In genomic region chr11:96352691-96353521, GRCm38 (mm10) we compare ENCODE assay signal across 8 mouse cellular contexts. TPM values are rescaled to one million over a fixed set of nuclear protein-coding genes. Genes with fewer than 3 reads are reported as not detected.
DNase-seq lines count a peak whose midpoint lies in the region; ATAC-seq and TF ChIP-seq lines count a peak whose summit lies in the region.

No protein-coding gene starts in this region.

- peaks cover 95% of the 10 kb centered on the region for H3K27me3 ChIP-seq in forebrain, embryonic 11.5 days (ENCODE audit: control insufficient read depth, insufficient read depth, low read length)
- peaks cover 94% of the 10 kb centered on the region for H3K27me3 ChIP-seq in forebrain, postnatal 0 days (ENCODE audit: insufficient read depth, low read length)
- peaks cover 93% of the 10 kb centered on the region for H3K27me3 ChIP-seq in heart, embryonic 14.5 days (ENCODE audit: control insufficient read depth, insufficient read depth, low read length)
- H3K27me3 ChIP-seq in kidney, embryonic 16.5 days (ENCODE audit: insufficient read depth, low read length): no peaks in the 10 kb centered on the region

- no peak for TF ChIP-seq CTCF in forebrain, postnatal 0 days (IDR thresholded peaks at IDR 0.05; ENCODE audit: low read depth)

- H3K9ac ChIP-seq in forebrain, embryonic 11.5 days (ENCODE audit: low read length): no peak overlapping the region
- H3K9ac ChIP-seq in forebrain, postnatal 0 days: no peak overlapping the region
- peak overlapping the region; percentile 72 for H3K9ac ChIP-seq in heart, embryonic 14.5 days (ENCODE audit: low read length)
- H3K9ac ChIP-seq in kidney, embryonic 16.5 days (replicated peaks; ENCODE audit: low read length): peak overlapping the region; percentile 99

- ATAC-seq in forebrain, embryonic 11.5 days (replicated peaks; ENCODE audit: low FRiP score): no peak
- ATAC-seq in forebrain, postnatal 0 days: no peak
- no peak for ATAC-seq in heart, embryonic 14.5 days (ENCODE audit: insufficient number of reproducible peaks, insufficient read depth, low FRiP score, low read depth)
- ATAC-seq in kidney, embryonic 16.5 days (ENCODE audit: low FRiP score, low TSS enrichment): 0 out of 2 replicates have a peak, but pooled peaks have one; percentile 8

- no peaks in the 10 kb centered on the region for H3K9me3 ChIP-seq in forebrain, embryonic 11.5 days (ENCODE audit: control insufficient read depth, low read length)
- no peaks in the 10 kb centered on the region for H3K9me3 ChIP-seq in forebrain, postnatal 0 days (ENCODE audit: low read length)
- H3K9me3 ChIP-seq in heart, embryonic 14.5 days (ENCODE audit: control insufficient read depth, low read length): no peaks in the 10 kb centered on the region
- H3K9me3 ChIP-seq in kidney, embryonic 16.5 days (ENCODE audit: low read length): no peaks in the 10 kb centered on the region

- DNase-seq in forebrain, embryonic 11.5 days (ENCODE audit: low spot score): peak; percentile 76
- no peak for DNase-seq in forebrain, postnatal 0 days
- peak; percentile 5 for DNase-seq in T-cell, adult 2 months (ENCODE audit: low spot score)
- DNase-seq in naive thymus-derived CD4-positive, alpha-beta T cell, adult 2 months (ENCODE audit: low read depth): peak; percentile 24
- no peak for DNase-seq in frontal cortex, adult 2 months (ENCODE audit: extremely low spot score in 1 of 2, low spot score in 1 of 2)
- no peak for DNase-seq in ovary, adult 18-20 months (ENCODE audit: low spot score)

- no peak overlapping the region for H3K27ac ChIP-seq in forebrain, embryonic 11.5 days (ENCODE audit: low read depth, low read length)
- no peak overlapping the region for H3K27ac ChIP-seq in forebrain, postnatal 0 days (ENCODE audit: low read depth, low read length)
- peak overlapping the region; percentile 3 to 65 for H3K27ac ChIP-seq in heart, embryonic 14.5 days (replicated peaks in 1 of 2; ENCODE audit: control insufficient read depth in 1 of 2, insufficient read depth in 1 of 2, low read depth in 2 of 2, low read length in 2 of 2)
- H3K27ac ChIP-seq in kidney, embryonic 16.5 days (ENCODE audit: low read length): peak overlapping the region; percentile 99

- H3K4me2 ChIP-seq in forebrain, embryonic 11.5 days (ENCODE audit: low read depth, low read length, severe bottlenecking): no peak overlapping the region
- H3K4me2 ChIP-seq in forebrain, postnatal 0 days (ENCODE audit: low read depth): no peak overlapping the region
- H3K4me2 ChIP-seq in heart, embryonic 14.5 days (ENCODE audit: low read length): peak overlapping the region; percentile 63
- peak overlapping the region; percentile 80 for H3K4me2 ChIP-seq in kidney, embryonic 16.5 days (replicated peaks; ENCODE audit: low read depth, low read length)

- WGBS in forebrain, embryonic 11.5 days: under 1% methylated on average over 75 of the region's 75 CpGs
- WGBS in forebrain, postnatal 0 days: under 1% methylated on average over 75 of the region's 75 CpGs
- WGBS in heart, embryonic 14.5 days: under 1% methylated on average over 71 of the region's 75 CpGs
- under 1% methylated on average over 74 of the region's 75 CpGs for WGBS in kidney, embryonic 16.5 days

- no peaks in the 10 kb centered on the region for H3K36me3 ChIP-seq in forebrain, embryonic 11.5 days (ENCODE audit: control insufficient read depth, insufficient read depth, low read length)
- H3K36me3 ChIP-seq in forebrain, postnatal 0 days (ENCODE audit: insufficient read depth): no peaks in the 10 kb centered on the region
- no peaks in the 10 kb centered on the region for H3K36me3 ChIP-seq in heart, embryonic 14.5 days (ENCODE audit: control insufficient read depth, insufficient read depth, low read length)
- 0 out of 2 replicates have a peak, but pooled peaks cover 5% of the 10 kb centered on the region for H3K36me3 ChIP-seq in kidney, embryonic 16.5 days (ENCODE audit: insufficient read depth, low read length)

- peaks cover 7% of the 10 kb centered on the region; the same call in 1 of the 2 replicates for H3K4me1 ChIP-seq in forebrain, embryonic 11.5 days (replicated peaks; ENCODE audit: control insufficient read depth, insufficient read depth, low read length)
- no peaks in the 10 kb centered on the region for H3K4me1 ChIP-seq in forebrain, postnatal 0 days (ENCODE audit: insufficient read depth)
- H3K4me1 ChIP-seq in heart, embryonic 14.5 days (ENCODE audit: control insufficient read depth in 2 of 2, insufficient read depth in 2 of 2, low read length in 2 of 2): peaks cover 0 to 3% of the 10 kb centered on the region in 2 experiments; a peak in 2 of 4 replicates
- H3K4me1 ChIP-seq in kidney, embryonic 16.5 days (ENCODE audit: insufficient read depth, low read length): peaks cover 45% of the 10 kb centered on the region

- 0 out of 2 replicates have a peak overlapping the region, but pooled peaks have one; percentile 7 for H3K4me3 ChIP-seq in forebrain, embryonic 11.5 days (ENCODE audit: low read depth, low read length)
- no peak overlapping the region for H3K4me3 ChIP-seq in forebrain, postnatal 0 days (ENCODE audit: low read depth, low read length)
- peak overlapping the region; percentile 30 to 40 for H3K4me3 ChIP-seq in heart, embryonic 14.5 days (ENCODE audit: control insufficient read depth in 1 of 2, insufficient read depth in 1 of 2, low read depth in 1 of 2, low read length in 2 of 2)
- peak overlapping the region; percentile 73 for H3K4me3 ChIP-seq in kidney, embryonic 16.5 days (ENCODE audit: low read length)

RNA-seq across cellular contexts. Expression of gene Hoxb2, which starts 2.6 kb away (rescaled TPM):
- polyA plus RNA-seq in forebrain, embryonic 11.5 days (2014; fragmentation: Nextera tagmentation; extraction: Ambion mirVana): 0.12 TPM in 1 of 2 replicates, not detected in the other
- total RNA-seq in forebrain, postnatal 0 days (2014; rRNA removed): not detected in 2 replicates
- not detected in 2 replicates for polyA plus RNA-seq in forebrain, postnatal 0 days (2015; fragmentation: Nextera tagmentation; extraction: Ambion mirVana)
- 2.0 and 2.9 TPM in 2 replicates for polyA plus RNA-seq in heart, embryonic 14.5 days (2014; fragmentation: Nextera tagmentation; extraction: Ambion mirVana)
- 34.4 and 36.1 TPM in 2 replicates for polyA plus RNA-seq in kidney, embryonic 16.5 days (2015; fragmentation: Nextera tagmentation; extraction: Ambion mirVana)
- polyA plus RNA-seq in frontal cortex, adult 2 months (2012; rRNA removed): 0.06 TPM in 1 of 2 replicates, not detected in the other

RNA-seq across cellular contexts. Expression of gene Hoxb1, which starts 12.6 kb away (rescaled TPM):
- polyA plus RNA-seq in forebrain, embryonic 11.5 days (2014; fragmentation: Nextera tagmentation; extraction: Ambion mirVana): not detected in 2 replicates
- not detected in 2 replicates for total RNA-seq in forebrain, postnatal 0 days (2014; rRNA removed)
- not detected in 2 replicates for polyA plus RNA-seq in forebrain, postnatal 0 days (2015; fragmentation: Nextera tagmentation; extraction: Ambion mirVana)
- polyA plus RNA-seq in heart, embryonic 14.5 days (2014; fragmentation: Nextera tagmentation; extraction: Ambion mirVana): 0.09 TPM in 1 of 2 replicates, not detected in the other
- 0.08 and 0.12 TPM in 2 replicates for polyA plus RNA-seq in kidney, embryonic 16.5 days (2015; fragmentation: Nextera tagmentation; extraction: Ambion mirVana)
- polyA plus RNA-seq in frontal cortex, adult 2 months (2012; rRNA removed): not detected in 2 replicates

RNA-seq across cellular contexts. Expression of gene Hoxb3, which starts 29.8 kb away (rescaled TPM):
- polyA plus RNA-seq in forebrain, embryonic 11.5 days (2014; fragmentation: Nextera tagmentation; extraction: Ambion mirVana): not detected in 2 replicates
- total RNA-seq in forebrain, postnatal 0 days (2014; rRNA removed): not detected in 2 replicates
- polyA plus RNA-seq in forebrain, postnatal 0 days (2015; fragmentation: Nextera tagmentation; extraction: Ambion mirVana): not detected in 2 replicates
- polyA plus RNA-seq in heart, embryonic 14.5 days (2014; fragmentation: Nextera tagmentation; extraction: Ambion mirVana): 0.31 and 0.43 TPM in 2 replicates
- 3.7 and 4.3 TPM in 2 replicates for polyA plus RNA-seq in kidney, embryonic 16.5 days (2015; fragmentation: Nextera tagmentation; extraction: Ambion mirVana)
- not detected in 2 replicates for polyA plus RNA-seq in frontal cortex, adult 2 months (2012; rRNA removed)

RNA-seq across cellular contexts. Expression of gene Hoxb4, which starts 34.8 kb away (rescaled TPM):
- polyA plus RNA-seq in forebrain, embryonic 11.5 days (2014; fragmentation: Nextera tagmentation; extraction: Ambion mirVana): not detected in 2 replicates
- total RNA-seq in forebrain, postnatal 0 days (2014; rRNA removed): not detected in 2 replicates
- polyA plus RNA-seq in forebrain, postnatal 0 days (2015; fragmentation: Nextera tagmentation; extraction: Ambion mirVana): not detected in 2 replicates
- 0.09 and 0.15 TPM in 2 replicates for polyA plus RNA-seq in heart, embryonic 14.5 days (2014; fragmentation: Nextera tagmentation; extraction: Ambion mirVana)
- 4.1 and 6.2 TPM in 2 replicates for polyA plus RNA-seq in kidney, embryonic 16.5 days (2015; fragmentation: Nextera tagmentation; extraction: Ambion mirVana)
- 0.04 TPM in 1 of 2 replicates, not detected in the other for polyA plus RNA-seq in frontal cortex, adult 2 months (2012; rRNA removed)

RNA-seq across cellular contexts. Expression of gene Hoxb5, which starts 49.8 kb away (rescaled TPM):
- 0.21 TPM in 1 of 2 replicates, not detected in the other for polyA plus RNA-seq in forebrain, embryonic 11.5 days (2014; fragmentation: Nextera tagmentation; extraction: Ambion mirVana)
- not detected in 2 replicates for total RNA-seq in forebrain, postnatal 0 days (2014; rRNA removed)
- polyA plus RNA-seq in forebrain, postnatal 0 days (2015; fragmentation: Nextera tagmentation; extraction: Ambion mirVana): not detected in 2 replicates
- 0.27 TPM in 1 of 2 replicates, not detected in the other for polyA plus RNA-seq in heart, embryonic 14.5 days (2014; fragmentation: Nextera tagmentation; extraction: Ambion mirVana)
- 19.2 and 24.3 TPM in 2 replicates for polyA plus RNA-seq in kidney, embryonic 16.5 days (2015; fragmentation: Nextera tagmentation; extraction: Ambion mirVana)
- polyA plus RNA-seq in frontal cortex, adult 2 months (2012; rRNA removed): 0.11 TPM in 1 of 2 replicates, not detected in the other

Comparison
In these comparisons a context has a peak if more than half of its experiments do, and no peak if none do; other contexts are left out.
1. DNase-seq: peak in forebrain, embryonic 11.5 days (single experiment), T-cell, adult 2 months (single experiment) and naive thymus-derived CD4-positive, alpha-beta T cell, adult 2 months (single experiment); none in forebrain, postnatal 0 days (single experiment), frontal cortex, adult 2 months (0 of 2) and ovary, adult 18-20 months (single experiment).
2. H3K27ac ChIP-seq: peak in heart, embryonic 14.5 days (2 of 2) and kidney, embryonic 16.5 days (single experiment); none in forebrain, embryonic 11.5 days (single experiment) and forebrain, postnatal 0 days (single experiment).
3. H3K4me2 ChIP-seq: peak in heart, embryonic 14.5 days (single experiment) and kidney, embryonic 16.5 days (single experiment); none in forebrain, embryonic 11.5 days (single experiment) and forebrain, postnatal 0 days (single experiment).
4. H3K9ac ChIP-seq: peak in heart, embryonic 14.5 days (single experiment) and kidney, embryonic 16.5 days (single experiment); none in forebrain, embryonic 11.5 days (single experiment) and forebrain, postnatal 0 days (single experiment).